Mouse (Mus musculus) E14TG2a.4 (cell line): ENCODE measurements around the gene Tmub2.

Experiments
- CTCF ChIP-seq: conservative IDR thresholded peaks from 2 replicates; pipeline ENCODE4 v1.5.1; 2014; ENCODE audit warnings: low read length
- NANOG ChIP-seq: IDR thresholded peaks from 2 replicates; pipeline ENCODE4 v1.6.1; 2014; ENCODE audit warnings: borderline replicate concordance, low read length, mixed read lengths
- POU5F1 ChIP-seq: IDR thresholded peaks from 2 replicates; pipeline ENCODE4 v1.6.1; 2014; ENCODE audit warnings: low read length, borderline replicate concordance

DNA sequence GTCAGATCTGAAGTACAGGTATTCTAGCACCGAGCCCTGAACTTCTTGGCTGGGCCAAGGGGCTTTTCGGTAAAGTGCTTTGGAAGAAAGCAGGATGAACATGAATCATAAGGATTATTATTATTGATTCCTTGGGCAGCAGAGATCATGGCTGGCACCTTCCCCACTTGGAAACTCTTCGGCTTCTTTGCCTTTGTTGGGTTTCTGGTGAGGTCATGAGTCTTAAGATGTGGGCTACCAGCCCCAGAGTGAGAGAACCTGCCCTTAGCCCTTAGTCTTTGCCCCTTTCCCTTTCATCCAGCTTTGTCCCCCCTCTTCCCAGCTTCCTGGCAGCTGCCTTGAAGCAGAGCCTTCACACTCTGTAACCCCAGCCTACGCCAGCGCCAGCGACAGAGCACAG lies 37.2 kb downstream of the Tmub2 start:
- TF ChIP-seq CTCF: no peak
- TF ChIP-seq POU5F1: no peak
- TF ChIP-seq NANOG: no peak
